In the genomic region with DNA sequence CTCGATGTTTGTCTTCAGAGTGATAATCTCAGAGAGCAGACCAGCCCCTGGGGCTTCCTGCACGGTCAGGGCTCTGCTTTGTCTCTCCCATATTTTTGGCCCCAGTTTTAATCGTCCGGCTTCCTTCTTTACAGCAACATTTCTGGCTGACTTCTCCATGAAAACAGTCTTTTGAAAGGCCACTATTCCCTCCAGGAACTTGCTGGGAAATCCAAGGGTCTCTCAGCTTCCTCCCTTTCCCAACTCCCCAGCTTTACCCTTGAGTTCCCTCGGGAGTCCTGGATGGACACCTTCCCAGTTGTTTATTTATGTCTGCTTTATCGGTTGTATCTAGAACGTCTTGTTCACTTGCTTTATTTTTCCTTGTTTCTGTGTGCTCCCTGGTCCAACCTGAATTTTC, we compare ENCODE assay signal across 16 mouse cellular contexts.
DNase-seq lines count a peak whose midpoint lies in the region; ATAC-seq lines count a peak whose summit lies in the region.
"Had no signal": no experiment of that assay in that cellular context is flagged by ENCODE, and none has a peak within 500 bp of the region (broad histone marks: within the 10 kb centered on the region; RNA-seq: fewer than 3 reads in every experiment).

No protein-coding gene starts in this region.

- H3K36me3 ChIP-seq in forebrain, embryonic 12.5 days (replicated peaks): no peaks in the 10 kb centered on the region; the same call in 1 of the 2 replicates
- H3K36me3 ChIP-seq: G1E; stomach, embryonic 15.5 days had no signal

- no peaks in the 10 kb centered on the region for H3K9me3 ChIP-seq in forebrain, embryonic 12.5 days
- H3K9me3 ChIP-seq: forebrain, embryonic 13.5 days; midbrain, embryonic 13.5 days; stomach, embryonic 15.5 days had no signal

- H3K4me2 ChIP-seq in forebrain, embryonic 12.5 days: no peak overlapping the region
- H3K4me2 ChIP-seq: forebrain, embryonic 13.5 days; midbrain, embryonic 13.5 days; stomach, embryonic 15.5 days had no signal

- ATAC-seq in forebrain, embryonic 12.5 days (ENCODE audit: low FRiP score): no peak
- ATAC-seq: CD4-positive, CD25-positive, alpha-beta regulatory T cell, adult 4 months; forebrain, embryonic 13.5 days; midbrain, embryonic 13.5 days had no signal

- WGBS in forebrain, embryonic 12.5 days: 60% methylated on average over 7 of the region's 7 CpGs

- no peak overlapping the region for H3K4me3 ChIP-seq in forebrain, embryonic 12.5 days (replicated peaks)
- H3K4me3 ChIP-seq: forebrain, embryonic 13.5 days; midbrain, embryonic 13.5 days; stomach, embryonic 15.5 days had no signal

- DNase-seq in gastrocnemius, adult 18-20 months (ENCODE audit: low spot score): peak; percentile 27
- no peak for DNase-seq in gastrocnemius, postnatal 10 days
- DNase-seq in ovary, postnatal 36 days (ENCODE audit: low spot score): peak; percentile 31
- DNase-seq in ovary, postnatal 14 days (ENCODE audit: low spot score): no peak
- DNase-seq in heart, postnatal 10 days: peak; percentile 44 to 45
- peak; percentile 52 for DNase-seq in testis, postnatal 10 days (ENCODE audit: low spot score)
- DNase-seq in frontal cortex, postnatal 14 days (ENCODE audit: low spot score in 2 of 2): no peak
- DNase-seq: embryo, embryonic 11 days; left cerebral cortex, postnatal 4 days; lung, adult 18-20 months had no signal

- intact Hi-C loops in heart, postnatal 10 days (cut with DNase I): loop anchor here (2.0 kb wide), 1 partner anchor 192 kb away; no protein-coding TSS in a partner anchor

- H3K4me1 ChIP-seq in forebrain, embryonic 12.5 days: no peaks in the 10 kb centered on the region
- H3K4me1 ChIP-seq: forebrain, embryonic 13.5 days had no signal

- H3K27ac ChIP-seq in forebrain, embryonic 12.5 days: no peak overlapping the region
- H3K27ac ChIP-seq: forebrain, embryonic 13.5 days; midbrain, embryonic 13.5 days; stomach, embryonic 15.5 days had no signal

- no peak overlapping the region for H3K9ac ChIP-seq in forebrain, embryonic 12.5 days
- H3K9ac ChIP-seq: forebrain, embryonic 13.5 days; midbrain, embryonic 13.5 days; stomach, embryonic 15.5 days had no signal

- H3K27me3 ChIP-seq in forebrain, embryonic 12.5 days: peaks cover 8% of the 10 kb centered on the region; the same call in 1 of the 2 replicates
- H3K27me3 ChIP-seq: stomach, embryonic 15.5 days had no signal

Comparison
In these comparisons a context has a peak if more than half of its experiments do, and no peak if none do; other contexts are left out.
1. DNase-seq: peak in gastrocnemius, adult 18-20 months (single experiment), ovary, postnatal 36 days (single experiment), heart, postnatal 10 days (2 of 2) and testis, postnatal 10 days (single experiment); none in gastrocnemius, postnatal 10 days (single experiment), ovary, postnatal 14 days (single experiment) and frontal cortex, postnatal 14 days (0 of 2).